Mouse (Mus musculus): ENCODE measurements around the gene Clk3. TPM values are rescaled to one million over a fixed set of nuclear protein-coding genes. Genes with fewer than 3 reads are reported as not detected.

Gene Clk3
- polyA plus RNA-seq, 1 experiment from 2014 or later, result 90.0 TPM

DNA sequence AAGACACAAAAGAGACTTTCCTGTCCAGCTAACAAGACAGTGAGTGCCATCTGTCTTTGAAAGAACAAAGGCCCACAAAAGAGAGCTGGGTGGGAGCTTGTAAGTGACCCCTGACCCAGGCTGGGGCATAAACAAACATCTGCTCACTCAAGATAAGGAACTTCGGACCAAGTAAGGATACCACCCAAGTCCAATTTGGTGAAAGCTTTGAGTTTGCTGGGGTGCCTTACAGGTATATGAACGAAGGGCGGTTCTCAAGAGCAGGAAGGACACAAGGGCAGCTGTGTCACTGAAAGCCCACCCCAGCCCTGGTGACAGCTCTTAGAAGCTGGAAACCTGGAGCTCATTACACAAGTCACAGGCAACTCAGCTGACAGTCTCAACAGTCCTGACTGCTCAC is 8.1 kb upstream of the Clk3 start:
- Histone ChIP-seq H3K27ac (ENCODE audit: low read length) (no peak overlapping the region), H3K9me3 (ENCODE audit: low read length) (no peaks in the 10 kb centered on the region), H3K36me3 (ENCODE audit: insufficient read depth, low read length) (no peaks in the 10 kb centered on the region), H3K4me2 (replicated peaks; ENCODE audit: low read depth, low read length) (no peak overlapping the region), H3K27me3 (ENCODE audit: insufficient read depth, low read length) (no peaks in the 10 kb centered on the region), H3K4me1 (ENCODE audit: insufficient read depth, low read length) (no peaks in the 10 kb centered on the region), H3K4me3 (ENCODE audit: low read length) (no peak overlapping the region), H3K9ac (replicated peaks; ENCODE audit: low read length) (no peak overlapping the region)
- ATAC-seq (ENCODE audit: low FRiP score, low TSS enrichment), result no peak
- 71% methylated on average over 3 of the region's 3 CpGs for WGBS

DNA sequence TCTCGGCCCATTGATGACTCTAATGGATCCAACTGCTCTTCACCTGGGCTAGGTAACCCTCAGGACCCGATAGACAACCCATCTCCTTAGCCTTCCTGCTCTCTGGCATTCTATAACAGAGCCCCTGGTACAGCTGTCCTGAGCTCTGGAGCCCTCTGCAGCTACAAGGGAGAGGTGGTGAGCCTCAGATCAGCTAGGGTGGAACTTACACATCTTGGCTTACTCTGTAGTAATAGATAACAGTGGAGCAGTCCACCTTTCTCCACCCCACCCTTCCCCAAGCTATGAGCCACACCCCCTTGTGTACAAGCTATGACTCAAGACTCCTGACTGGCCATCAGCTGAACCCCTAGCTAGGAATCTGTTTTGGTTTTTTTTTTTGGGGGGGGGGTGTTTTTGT is 5.2 kb upstream of the Clk3 start:
- Histone ChIP-seq H3K4me2 (replicated peaks; ENCODE audit: low read depth, low read length) (no peak overlapping the region), H3K27ac (ENCODE audit: low read length) (no peak overlapping the region), H3K4me1 (ENCODE audit: insufficient read depth, low read length) (no peaks in the 10 kb centered on the region), H3K9me3 (ENCODE audit: low read length) (no peaks in the 10 kb centered on the region), H3K4me3 (ENCODE audit: low read length) (no peak overlapping the region), H3K27me3 (ENCODE audit: insufficient read depth, low read length) (no peaks in the 10 kb centered on the region), H3K9ac (replicated peaks; ENCODE audit: low read length) (no peak overlapping the region), H3K36me3 (ENCODE audit: insufficient read depth, low read length) (no peaks in the 10 kb centered on the region)
- ATAC-seq (ENCODE audit: low FRiP score, low TSS enrichment), result no peak
- 88% methylated on average over 2 of the region's 2 CpGs for WGBS

DNA sequence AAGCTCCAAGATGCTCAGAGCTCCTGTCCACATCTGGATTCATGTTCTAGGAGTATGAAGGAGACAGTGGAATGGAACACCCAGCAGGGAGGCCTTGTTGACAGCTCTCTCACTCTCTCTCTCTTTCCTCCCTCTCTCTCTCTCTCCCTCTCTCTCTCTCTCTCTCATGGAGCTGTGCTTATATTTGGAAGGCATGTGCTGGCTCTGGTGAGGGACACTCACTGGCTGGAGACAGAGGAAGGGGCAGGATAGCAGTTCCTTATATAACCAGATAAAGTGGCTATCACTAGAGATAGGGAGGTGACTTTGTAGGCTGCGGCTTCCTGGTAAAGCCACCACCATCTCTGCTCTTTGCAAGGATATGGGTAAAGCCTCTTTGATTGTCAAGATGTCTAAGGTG is 4.6 kb upstream of the Clk3 start:
- no peak overlapping the region for H3K4me3 ChIP-seq (ENCODE audit: low read length)
- ATAC-seq (ENCODE audit: low FRiP score, low TSS enrichment), result no peak
- no peak overlapping the region for H3K27ac ChIP-seq (ENCODE audit: low read length)
- H3K4me2 ChIP-seq (replicated peaks; ENCODE audit: low read depth, low read length), result no peak overlapping the region
- 96% methylated on average over 1 of the region's 1 CpGs for WGBS
- no peaks in the 10 kb centered on the region for H3K4me1 ChIP-seq (ENCODE audit: insufficient read depth, low read length)
- no peaks in the 10 kb centered on the region for H3K9me3 ChIP-seq (ENCODE audit: low read length)
- H3K27me3 ChIP-seq (ENCODE audit: insufficient read depth, low read length), result no peaks in the 10 kb centered on the region
- no peaks in the 10 kb centered on the region for H3K36me3 ChIP-seq (ENCODE audit: insufficient read depth, low read length)
- no peak overlapping the region for H3K9ac ChIP-seq (replicated peaks; ENCODE audit: low read length)

DNA sequence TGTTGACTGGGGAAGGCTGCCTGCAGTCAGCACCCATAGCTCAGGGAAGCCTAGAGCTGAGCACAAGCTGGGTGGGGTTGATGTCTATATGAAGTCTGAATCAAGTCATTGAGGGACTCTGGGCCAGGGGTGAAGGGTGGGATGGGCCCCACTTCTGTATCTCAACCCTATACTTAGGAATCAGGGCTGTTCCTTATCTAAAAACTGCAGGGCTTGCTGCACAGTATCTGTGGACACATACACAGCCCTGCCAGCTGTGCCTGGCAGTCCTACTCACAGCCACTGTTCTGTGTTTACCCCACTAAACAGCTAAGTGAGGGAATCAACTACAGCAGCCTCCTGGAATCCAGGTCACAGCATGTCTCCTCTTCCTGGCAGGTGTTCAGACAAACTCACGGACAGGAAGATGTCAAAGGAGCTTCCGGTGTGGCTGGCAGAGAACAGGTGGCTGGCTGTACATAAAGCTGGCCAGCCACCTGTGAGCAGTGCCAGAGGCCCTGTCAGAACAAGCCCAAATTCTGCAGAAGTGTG is 3.9 kb upstream of the Clk3 start:
- H3K4me2 ChIP-seq (replicated peaks; ENCODE audit: low read depth, low read length), result no peak overlapping the region
- no peak overlapping the region for H3K9ac ChIP-seq (replicated peaks; ENCODE audit: low read length)
- no peaks in the 10 kb centered on the region for H3K9me3 ChIP-seq (ENCODE audit: low read length)
- H3K4me1 ChIP-seq (ENCODE audit: insufficient read depth, low read length), result no peaks in the 10 kb centered on the region
- H3K27ac ChIP-seq (ENCODE audit: low read length), result no peak overlapping the region
- H3K4me3 ChIP-seq (ENCODE audit: low read length), result no peak overlapping the region
- no peaks in the 10 kb centered on the region for H3K36me3 ChIP-seq (ENCODE audit: insufficient read depth, low read length)
- no peaks in the 10 kb centered on the region for H3K27me3 ChIP-seq (ENCODE audit: insufficient read depth, low read length)
- WGBS, result 74% methylated on average over 2 of the region's 2 CpGs
- ATAC-seq (ENCODE audit: low FRiP score, low TSS enrichment), result no peak

DNA sequence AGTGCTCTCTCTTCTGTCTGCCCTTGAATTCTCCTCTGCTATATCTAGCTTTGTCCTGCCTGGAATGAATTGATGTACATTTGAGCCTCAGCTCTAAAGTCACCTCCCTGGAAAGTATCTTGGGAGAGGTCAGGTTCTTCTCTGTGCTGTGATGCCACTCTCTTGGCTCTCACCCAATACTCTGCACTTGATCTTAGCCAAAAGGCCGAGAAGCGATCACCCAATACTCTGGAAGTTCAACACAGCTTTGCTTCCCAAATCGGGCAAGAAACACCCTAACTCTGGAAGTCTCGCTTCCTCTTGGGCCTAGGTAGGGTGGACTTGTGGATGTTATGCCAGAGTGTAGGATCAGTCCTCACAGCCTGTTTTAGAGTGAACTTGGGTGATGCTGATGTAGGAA is 1.6 kb upstream of the Clk3 start:
- Histone ChIP-seq H3K9me3 (ENCODE audit: low read length) (no peaks in the 10 kb centered on the region), H3K4me2 (replicated peaks; ENCODE audit: low read depth, low read length) (no peak overlapping the region), H3K27ac (ENCODE audit: low read length) (no peak overlapping the region), H3K36me3 (ENCODE audit: insufficient read depth, low read length) (no peaks in the 10 kb centered on the region), H3K4me3 (ENCODE audit: low read length) (no peak overlapping the region), H3K9ac (replicated peaks; ENCODE audit: low read length) (no peak overlapping the region), H3K27me3 (ENCODE audit: insufficient read depth, low read length) (no peaks in the 10 kb centered on the region), H3K4me1 (ENCODE audit: insufficient read depth, low read length) (peaks cover 19% of the 10 kb centered on the region)
- no peak for ATAC-seq (ENCODE audit: low FRiP score, low TSS enrichment)
- WGBS, result 90% methylated on average over 4 of the region's 4 CpGs

DNA sequence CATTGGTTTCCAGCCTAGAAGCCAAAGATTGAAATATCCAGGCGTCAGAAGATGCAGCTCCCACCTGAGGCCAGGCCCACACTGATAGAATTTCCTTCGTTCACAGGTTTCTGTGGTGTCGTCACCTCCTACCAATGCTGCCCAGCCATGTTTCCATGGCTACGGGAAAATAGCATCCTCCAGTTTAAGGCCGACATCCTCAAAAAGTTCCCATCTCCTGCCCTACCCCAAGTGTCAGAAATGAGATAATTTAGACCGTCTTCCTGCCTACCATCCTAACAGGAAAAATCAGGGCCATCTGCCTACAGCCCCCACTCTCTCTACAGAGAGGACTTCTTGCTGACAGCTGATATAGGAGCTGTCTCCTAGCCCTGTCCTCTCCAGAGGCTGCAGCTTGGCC is 771 bp upstream of the Clk3 start:
- H3K4me1 ChIP-seq (ENCODE audit: insufficient read depth, low read length), result peaks cover 26% of the 10 kb centered on the region
- peak overlapping the region; percentile 89 for H3K4me2 ChIP-seq (replicated peaks; ENCODE audit: low read depth, low read length)
- H3K9ac ChIP-seq (replicated peaks; ENCODE audit: low read length), result 0 out of 2 replicates have a peak overlapping the region, but pooled peaks have one; percentile 96
- no peak for ATAC-seq (ENCODE audit: low FRiP score, low TSS enrichment)
- WGBS, result 39% methylated on average over 6 of the region's 6 CpGs
- no peaks in the 10 kb centered on the region for H3K27me3 ChIP-seq (ENCODE audit: insufficient read depth, low read length)
- peak overlapping the region; percentile 87 for H3K4me3 ChIP-seq (ENCODE audit: low read length)
- H3K27ac ChIP-seq (ENCODE audit: low read length), result no peak overlapping the region
- H3K36me3 ChIP-seq (ENCODE audit: insufficient read depth, low read length), result no peaks in the 10 kb centered on the region
- no peaks in the 10 kb centered on the region for H3K9me3 ChIP-seq (ENCODE audit: low read length)

DNA sequence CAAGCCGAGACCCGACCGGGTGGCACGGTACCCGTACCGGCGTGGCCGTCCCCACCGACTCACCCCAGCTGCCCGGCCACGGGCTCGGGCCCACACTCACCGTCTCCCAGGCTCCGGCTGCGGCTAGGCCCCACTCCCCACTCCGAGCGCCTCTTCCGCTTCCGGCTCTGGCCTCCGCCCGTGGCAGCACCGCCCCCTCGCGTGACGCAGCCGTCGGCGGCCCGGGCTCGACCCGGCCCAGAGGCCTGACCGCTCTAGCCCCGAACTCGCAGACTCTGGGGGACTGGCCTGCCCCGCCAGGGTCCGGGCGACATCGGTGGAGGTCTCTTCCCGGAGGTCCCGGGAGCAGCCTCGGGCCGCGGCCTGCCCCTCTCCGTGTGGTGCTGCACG is 691 bp downstream of the Clk3 start:
- peaks cover 10% of the 10 kb centered on the region for H3K36me3 ChIP-seq (ENCODE audit: insufficient read depth, low read length)
- peak overlapping the region; percentile 97 for H3K27ac ChIP-seq (ENCODE audit: low read length)
- peak overlapping the region; percentile 96 for H3K9ac ChIP-seq (replicated peaks; ENCODE audit: low read length)
- peak; percentile 95 for ATAC-seq (ENCODE audit: low FRiP score, low TSS enrichment)
- under 1% methylated on average over 40 of the region's 45 CpGs for WGBS
- H3K4me1 ChIP-seq (ENCODE audit: insufficient read depth, low read length), result peaks cover 26% of the 10 kb centered on the region
- H3K4me3 ChIP-seq (ENCODE audit: low read length), result peak overlapping the region; percentile 87
- no peaks in the 10 kb centered on the region for H3K27me3 ChIP-seq (ENCODE audit: insufficient read depth, low read length)
- peak overlapping the region; percentile 89 for H3K4me2 ChIP-seq (replicated peaks; ENCODE audit: low read depth, low read length)
- no peaks in the 10 kb centered on the region for H3K9me3 ChIP-seq (ENCODE audit: low read length)

DNA sequence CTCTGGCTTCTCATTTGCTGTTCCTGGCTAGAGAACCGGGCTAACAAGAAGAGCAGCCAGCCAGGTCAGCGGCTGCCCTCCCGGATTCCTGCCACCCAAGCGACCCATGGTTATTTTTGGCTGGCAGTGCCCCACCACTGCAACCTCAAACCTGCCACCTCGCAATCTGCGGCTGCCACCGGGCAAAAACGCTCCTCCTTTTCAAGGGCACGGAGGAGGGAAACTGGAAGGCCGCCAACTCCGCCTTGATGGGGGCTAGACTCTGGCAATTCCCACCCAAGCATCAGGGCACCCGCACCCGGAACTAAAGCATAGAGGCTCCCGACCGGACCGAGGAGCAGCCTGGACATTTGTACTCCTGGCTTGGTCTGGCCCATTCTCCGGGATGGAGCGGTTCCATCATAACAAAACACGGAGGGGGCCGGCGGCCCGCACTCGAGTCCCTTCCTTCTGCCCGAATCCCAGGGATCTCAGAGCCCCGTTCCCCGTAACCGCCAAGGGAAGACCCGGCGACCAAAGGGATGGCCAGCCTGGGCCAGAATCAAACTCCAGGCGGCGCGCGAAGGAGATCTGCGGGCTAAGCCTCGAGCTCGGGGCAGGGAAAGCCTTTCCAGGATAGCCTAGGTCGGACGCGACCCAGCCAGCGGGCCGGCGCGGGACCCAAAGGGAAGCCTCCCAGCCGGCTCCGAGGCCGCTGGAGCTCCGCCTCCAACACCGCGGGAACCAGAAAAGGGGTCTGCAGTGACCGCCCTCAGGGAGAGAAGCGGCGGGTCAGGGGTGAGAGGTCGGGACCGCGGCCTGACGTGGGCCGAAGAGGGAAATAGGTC is 1.3 kb downstream of the Clk3 start:
- Histone ChIP-seq H3K27me3 (ENCODE audit: insufficient read depth, low read length) (no peaks in the 10 kb centered on the region), H3K27ac (ENCODE audit: low read length) (peak overlapping the region; percentile 97), H3K9ac (replicated peaks; ENCODE audit: low read length) (peak overlapping the region; percentile 96), H3K36me3 (ENCODE audit: insufficient read depth, low read length) (peaks cover 14% of the 10 kb centered on the region), H3K4me1 (ENCODE audit: insufficient read depth, low read length) (peaks cover 26% of the 10 kb centered on the region), H3K9me3 (ENCODE audit: low read length) (no peaks in the 10 kb centered on the region), H3K4me2 (replicated peaks; ENCODE audit: low read depth, low read length) (peak overlapping the region; percentile 89), H3K4me3 (ENCODE audit: low read length) (peak overlapping the region; percentile 87)
- 0% methylated on average over 57 of the region's 57 CpGs for WGBS
- ATAC-seq (ENCODE audit: low FRiP score, low TSS enrichment), result peak; percentile 68

DNA sequence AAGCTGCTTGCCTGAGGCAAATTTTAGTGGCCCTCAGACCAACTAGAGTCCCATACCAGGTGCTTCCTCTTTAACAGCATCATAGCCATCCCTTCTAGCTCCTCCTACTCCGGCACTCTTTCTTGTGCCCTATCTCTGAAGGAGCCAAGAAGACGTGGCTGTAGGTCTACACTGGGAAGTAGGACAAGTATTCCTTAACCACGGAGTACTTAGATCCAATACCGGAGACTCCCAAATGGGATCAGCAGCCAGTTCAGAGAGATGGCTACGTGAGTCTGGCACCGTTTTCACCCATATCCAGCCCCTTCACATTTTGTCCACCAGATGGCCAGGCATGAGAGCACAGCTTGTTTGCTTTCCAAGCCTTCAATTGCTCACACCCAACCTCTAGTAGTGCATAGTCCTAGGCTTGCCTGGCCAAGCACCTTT is 3.1 kb downstream of the Clk3 start:
- Histone ChIP-seq H3K4me3 (ENCODE audit: low read length) (no peak overlapping the region), H3K4me2 (replicated peaks; ENCODE audit: low read depth, low read length) (peak overlapping the region; percentile 89; the same call in 1 of the 2 replicates)

More for the DNA sequence above, 3.1 kb downstream of the Clk3 start:
- H3K27ac ChIP-seq (ENCODE audit: low read length), result no peak overlapping the region
- no peak for ATAC-seq (ENCODE audit: low FRiP score, low TSS enrichment)
- H3K4me1 ChIP-seq (ENCODE audit: insufficient read depth, low read length), result peaks cover 26% of the 10 kb centered on the region
- 44% methylated on average over 6 of the region's 6 CpGs for WGBS
- no peaks in the 10 kb centered on the region for H3K27me3 ChIP-seq (ENCODE audit: insufficient read depth, low read length)
- H3K9me3 ChIP-seq (ENCODE audit: low read length), result no peaks in the 10 kb centered on the region
- H3K36me3 ChIP-seq (ENCODE audit: insufficient read depth, low read length), result peaks cover 29% of the 10 kb centered on the region
- H3K9ac ChIP-seq (replicated peaks; ENCODE audit: low read length), result 0 out of 2 replicates have a peak overlapping the region, but pooled peaks have one; percentile 7
